Mouse (Mus musculus) kidney, postnatal 0 days (tissue): ENCODE data around the gene Pgm2l1. TPM values are rescaled to one million over a fixed set of nuclear protein-coding genes. Genes with fewer than 3 reads are reported as not detected.

Experiments used
- ATAC-seq: fragments of 200-750 bp; cut with Nextera tagmentation; replicated peaks from 2 replicates; pipeline ENCODE4 v1.8.0; 2017; ENCODE audit warnings: low read depth, moderate number of reproducible peaks, moderate TSS enrichment, moderate library complexity; ENCODE audit not compliant: low FRiP score
- DNase-seq: peaks from one replicate; pipeline ENCODE4 v3.0.0-alpha.2; 2016; ENCODE audit warnings: low spot score
- H3K27ac ChIP-seq: fragments of 300-500 bp; sonication (generic); 2 replicates; pipeline ENCODE4 v1.5.1; 2014; ENCODE audit warnings: mild to moderate bottlenecking
- H3K27me3 ChIP-seq: fragments of 300-500 bp; sonication (generic); 2 replicates; pipeline ENCODE4 v1.6.1; 2014; ENCODE audit warnings: low read length, mixed read lengths; ENCODE audit not compliant: insufficient read depth
- H3K36me3 ChIP-seq: fragments of 300-500 bp; sonication (generic); 2 replicates; pipeline ENCODE4 v1.6.1; 2014; ENCODE audit warnings: low read length, mixed read lengths; ENCODE audit not compliant: insufficient read depth
- H3K4me1 ChIP-seq: fragments of 300-500 bp; sonication (generic); replicated peaks from 2 replicates; pipeline ENCODE4 v1.6.1; 2014; ENCODE audit warnings: antibody characterized with exemption, low read length, mixed read lengths; ENCODE audit not compliant: insufficient read depth
- H3K4me2 ChIP-seq: fragments of 300-500 bp; sonication (generic); 2 replicates; pipeline ENCODE4 v1.6.1; 2014; ENCODE audit warnings: mild to moderate bottlenecking, low read length, moderate library complexity, mixed read lengths
- H3K4me3 ChIP-seq: fragments of 300-500 bp; sonication (generic); replicated peaks from 2 replicates; pipeline ENCODE4 v1.5.1; 2014; ENCODE audit warnings: low read depth, low read length
- H3K9ac ChIP-seq: fragments of 300-500 bp; sonication (generic); 2 replicates; pipeline ENCODE4 v1.6.1; 2014; ENCODE audit warnings: low read depth, low read length
- H3K9me3 ChIP-seq: fragments of 300-500 bp; sonication (generic); replicated peaks from 2 replicates; pipeline ENCODE4 v1.6.1; 2016; ENCODE audit warnings: low read length, inconsistent platforms, mixed read lengths
- CTCF ChIP-seq: IDR thresholded peaks from 2 replicates; pipeline ENCODE4 v1.5.1; 2016; ENCODE audit warnings: antibody characterized with exemption, low read depth, mild to moderate bottlenecking, moderate library complexity
- WGBS: fragments of 180-500 bp; shearing (Covaris S2); extraction: QIAGEN DNeasy Blood & Tissue Kit; methylation state at CpG from one replicate; pipeline ENCODE4 v1.1.7; 2014; 5-methylcytosine and 5-hydroxymethylcytosine counted together
- polyA plus RNA-seq: library from polyadenylated mRNA; unstranded; fragments of >200 nt; fragmentation: Nextera tagmentation; extraction: Ambion mirVana; gene quantifications from 2 replicates; pipeline ENCODE4 v1.2.1, GENCODE M21; 2015

Gene Pgm2l1
- polyA plus RNA-seq, 1 experiment from 2014 or later, result 2.5 TPM

- no peak for DNase-seq
- no peak overlapping the region for H3K4me3 ChIP-seq
- WGBS, result 71% methylated on average over 9 of the region's 9 CpGs
- H3K4me2 ChIP-seq, result no peak overlapping the region
- H3K27me3 ChIP-seq, result no peaks in the 10 kb centered on the region
- no peak for TF ChIP-seq CTCF
- peaks cover 5% of the 10 kb centered on the region for H3K4me1 ChIP-seq
- ATAC-seq, result no peak
- no peaks in the 10 kb centered on the region for H3K36me3 ChIP-seq
- H3K9me3 ChIP-seq, result no peaks in the 10 kb centered on the region
- no peak overlapping the region for H3K27ac ChIP-seq
- no peak overlapping the region for H3K9ac ChIP-seq
These were observed 10.3 kb upstream of the Pgm2l1 start for GRCm38 (mm10) chr7:100216601-100217565.

DNA sequence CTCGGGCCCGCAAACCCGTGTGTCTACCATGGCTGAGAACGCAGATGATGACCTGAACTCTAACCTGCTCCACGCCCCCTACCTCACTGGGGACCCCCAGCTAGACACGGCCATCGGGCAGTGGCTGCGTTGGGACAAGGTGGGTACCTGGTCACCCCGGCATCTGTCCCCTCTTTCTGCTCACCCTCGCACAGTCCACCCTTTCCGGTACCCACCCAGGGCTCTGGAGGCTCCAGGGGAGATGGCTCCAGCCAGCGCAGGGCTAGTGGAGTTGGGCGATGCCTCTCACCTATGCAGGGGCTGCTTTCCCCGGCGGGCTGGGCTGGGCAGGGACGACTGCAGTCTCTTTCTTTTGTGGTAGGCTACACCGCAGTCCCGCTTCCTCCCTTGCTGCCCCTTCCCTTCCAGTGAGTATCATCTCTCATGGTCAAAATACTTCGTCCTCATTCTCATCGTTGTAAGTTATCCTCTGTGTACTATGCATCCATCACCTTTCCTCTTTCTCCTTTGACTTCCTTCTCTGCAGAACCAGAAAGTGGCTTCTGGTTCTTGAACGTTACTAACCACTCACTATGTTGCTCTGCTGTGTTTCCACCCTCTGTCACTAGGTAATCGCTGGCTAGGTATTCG is 817 bp downstream of the Pgm2l1 start:
- H3K4me1 ChIP-seq, result no peaks in the 10 kb centered on the region; the same call in 1 of the 2 replicates
- peak overlapping the region; percentile 80 for H3K4me3 ChIP-seq
- H3K27ac ChIP-seq, result peak overlapping the region; percentile 83
- peak overlapping the region; percentile 99 for H3K4me2 ChIP-seq
- no peaks in the 10 kb centered on the region for H3K27me3 ChIP-seq
- H3K9ac ChIP-seq, result peak overlapping the region; percentile 70
- no peaks in the 10 kb centered on the region for H3K36me3 ChIP-seq
- WGBS, result under 1% methylated on average over 23 of the region's 23 CpGs
- TF ChIP-seq CTCF, result no peak
- H3K9me3 ChIP-seq, result no peaks in the 10 kb centered on the region
- ATAC-seq (peak; percentile 12), DNase-seq (peak; percentile 16)

GRCm38 (mm10) chr7:100228957-100229356 is 1.8 kb downstream of the Pgm2l1 start:
- 53% methylated on average over 3 of the region's 3 CpGs for WGBS

DNA sequence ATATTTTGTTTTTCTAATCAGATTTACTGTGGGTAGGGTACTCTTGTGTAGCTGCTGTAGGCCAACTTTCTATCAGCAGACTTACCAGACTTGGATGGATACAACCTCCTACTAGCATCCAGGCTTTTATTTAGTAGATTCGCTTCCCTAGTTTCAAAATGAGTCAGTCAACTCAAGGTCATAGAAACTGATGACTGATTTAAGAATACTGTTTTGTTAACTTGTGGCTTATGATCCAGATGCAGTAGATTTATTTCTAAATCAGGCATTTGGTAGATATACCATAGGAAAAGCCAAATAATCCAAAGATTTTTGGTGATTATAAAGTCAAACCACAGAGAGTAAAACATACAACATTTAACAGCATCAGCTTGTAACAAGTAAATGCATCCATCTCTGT is 3.5 kb downstream of the Pgm2l1 start:
- H3K27me3 ChIP-seq, result no peaks in the 10 kb centered on the region
- H3K4me1 ChIP-seq, result no peaks in the 10 kb centered on the region; the same call in 1 of the 2 replicates
- no peak overlapping the region for H3K9ac ChIP-seq
- no peaks in the 10 kb centered on the region for H3K36me3 ChIP-seq
- WGBS, result 79% methylated on average over 1 of the region's 1 CpGs
- no peak for TF ChIP-seq CTCF
- H3K27ac ChIP-seq, result no peak overlapping the region
- H3K9me3 ChIP-seq, result no peaks in the 10 kb centered on the region
- H3K4me3 ChIP-seq, result no peak overlapping the region
- ATAC-seq (no peak), DNase-seq (no peak)
- H3K4me2 ChIP-seq, result no peak overlapping the region

More at GRCm38 (mm10) chr7:100228957-100229356, 1.8 kb downstream of the Pgm2l1 start:
- H3K9ac ChIP-seq, result no peak overlapping the region
- no peaks in the 10 kb centered on the region for H3K27me3 ChIP-seq
- no peaks in the 10 kb centered on the region; the same call in 1 of the 2 replicates for H3K4me1 ChIP-seq
- ATAC-seq (no peak), DNase-seq (no peak)
- H3K9me3 ChIP-seq, result no peaks in the 10 kb centered on the region
- no peak overlapping the region for H3K4me3 ChIP-seq
- TF ChIP-seq CTCF, result no peak
- H3K4me2 ChIP-seq, result no peak overlapping the region; the same call in 1 of the 2 replicates
- H3K36me3 ChIP-seq, result no peaks in the 10 kb centered on the region
- H3K27ac ChIP-seq, result no peak overlapping the region

- Histone ChIP-seq H3K9me3 (no peaks in the 10 kb centered on the region), H3K4me2 (no peak overlapping the region), H3K9ac (no peak overlapping the region), H3K4me3 (no peak overlapping the region), H3K36me3 (no peaks in the 10 kb centered on the region), H3K27ac (no peak overlapping the region), H3K4me1 (no peaks in the 10 kb centered on the region; the same call in 1 of the 2 replicates), H3K27me3 (no peaks in the 10 kb centered on the region)
- WGBS, result 24% methylated on average over 1 of the region's 1 CpGs
- DNase-seq (peak; percentile 78), ATAC-seq (no peak)
- TF ChIP-seq CTCF, result no peak
These were observed 4.5 kb downstream of the Pgm2l1 start for GRCm38 (mm10) chr7:100231661-100232060.

DNA sequence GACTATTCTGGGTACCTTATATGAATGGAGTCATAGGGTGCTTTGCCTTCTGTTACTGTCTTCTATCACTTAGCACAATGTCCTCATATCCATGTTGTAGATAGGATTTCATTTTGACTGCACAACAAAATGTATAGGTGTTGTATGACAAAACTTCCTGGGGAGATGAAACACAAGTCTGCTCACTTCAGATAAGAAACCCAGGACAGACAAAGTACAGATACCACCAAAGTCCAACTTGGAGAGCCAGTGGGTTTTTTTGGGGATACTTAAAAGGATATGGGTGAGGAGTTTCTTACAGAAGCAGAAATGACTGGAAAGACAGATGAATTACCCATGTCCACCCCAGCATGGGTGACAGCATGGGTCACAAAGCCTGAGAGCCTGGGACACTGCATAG is 6.5 kb downstream of the Pgm2l1 start:
- no peaks in the 10 kb centered on the region for H3K4me1 ChIP-seq
- H3K9ac ChIP-seq, result no peak overlapping the region
- no peaks in the 10 kb centered on the region for H3K9me3 ChIP-seq
- no peak overlapping the region for H3K27ac ChIP-seq
- H3K36me3 ChIP-seq, result no peaks in the 10 kb centered on the region
- H3K4me2 ChIP-seq, result no peak overlapping the region
- ATAC-seq (no peak), DNase-seq (no peak)
- no peaks in the 10 kb centered on the region for H3K27me3 ChIP-seq
- no peak for TF ChIP-seq CTCF
- H3K4me3 ChIP-seq, result no peak overlapping the region
